ENCODE assay signal across 14 mouse cellular contexts in the genomic region with DNA sequence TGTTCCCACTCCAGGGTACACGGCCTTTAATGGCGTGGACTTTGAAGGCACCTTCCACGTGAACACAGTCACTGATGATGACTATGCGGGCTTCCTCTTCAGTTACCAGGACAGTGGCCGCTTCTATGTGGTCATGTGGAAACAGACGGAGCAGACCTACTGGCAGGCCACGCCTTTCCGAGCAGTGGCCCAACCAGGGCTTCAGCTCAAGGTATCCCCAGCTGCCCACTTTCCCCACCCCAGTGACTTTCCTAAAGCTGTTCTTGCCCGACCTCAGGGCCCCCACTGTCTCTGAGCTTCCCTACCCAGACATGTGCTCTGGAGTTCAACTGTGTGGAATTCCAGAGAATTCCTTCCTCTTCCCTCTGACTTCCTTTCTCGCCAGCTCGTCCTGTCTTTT. TPM values are rescaled to one million over a fixed set of nuclear protein-coding genes. Genes with fewer than 3 reads are reported as not detected.
DNase-seq lines count a peak whose midpoint lies in the region; ATAC-seq and TF ChIP-seq lines count a peak whose summit lies in the region.
"Had no signal": no experiment of that assay in that cellular context is flagged by ENCODE, and none has a peak within 500 bp of the region (broad histone marks: within the 10 kb centered on the region; RNA-seq: fewer than 3 reads in every experiment).

No protein-coding gene starts in this region.

- H3K27ac ChIP-seq in layer of hippocampus, adult 2 months = peak overlapping the region; percentile 93
- H3K27ac ChIP-seq in embryonic facial prominence, embryonic 11.5 days (replicated peaks; ENCODE audit: low read depth, low read length) = peak overlapping the region; percentile 20; the same call in 1 of the 2 replicates
- peak overlapping the region; percentile 84 for H3K27ac ChIP-seq in hindbrain, embryonic 11.5 days (ENCODE audit: low read depth, low read length)
- H3K27ac ChIP-seq in midbrain, embryonic 16.5 days (ENCODE audit: low read length) = peak overlapping the region; percentile 90

- TF ChIP-seq CTCF in layer of hippocampus, adult 2 months (conservative IDR thresholded peaks at IDR 0.05) = no peak

- peak overlapping the region; percentile 39 for H3K4me2 ChIP-seq in embryonic facial prominence, embryonic 11.5 days (ENCODE audit: low read depth, low read length)
- peak overlapping the region; percentile 84 for H3K4me2 ChIP-seq in hindbrain, embryonic 11.5 days (replicated peaks; ENCODE audit: low read depth, low read length)
- H3K4me2 ChIP-seq in midbrain, embryonic 16.5 days (ENCODE audit: low read length) = peak overlapping the region; percentile 78
- H3K4me2 ChIP-seq: heart, embryonic 11.5 days had no signal

- no peak for ATAC-seq in embryonic facial prominence, embryonic 11.5 days (replicated peaks; ENCODE audit: insufficient number of reproducible peaks, low FRiP score, low TSS enrichment, low read depth)
- ATAC-seq in hindbrain, embryonic 11.5 days (ENCODE audit: low FRiP score) = no peak
- no peak for ATAC-seq in midbrain, embryonic 16.5 days
- ATAC-seq: inflammation-experienced regulatory T-cells, adult 6 months had no signal

- H3K4me3 ChIP-seq in layer of hippocampus, adult 2 months = peak overlapping the region; percentile 68
- peak overlapping the region; percentile 52; the same call in 1 of the 2 replicates for H3K4me3 ChIP-seq in embryonic facial prominence, embryonic 11.5 days (ENCODE audit: low read depth, low read length)
- H3K4me3 ChIP-seq in hindbrain, embryonic 11.5 days (ENCODE audit: low read depth, low read length) = peak overlapping the region; percentile 84
- peak overlapping the region; percentile 43 for H3K4me3 ChIP-seq in midbrain, embryonic 16.5 days (ENCODE audit: low read depth, low read length)
- H3K4me3 ChIP-seq: myocyte had no signal

- peaks cover 6% of the 10 kb centered on the region for H3K4me1 ChIP-seq in embryonic facial prominence, embryonic 11.5 days (ENCODE audit: control insufficient read depth, insufficient read depth, low read length)
- peaks cover 18% of the 10 kb centered on the region for H3K4me1 ChIP-seq in hindbrain, embryonic 11.5 days (replicated peaks; ENCODE audit: control insufficient read depth, insufficient read depth, low read length)
- peaks cover 47% of the 10 kb centered on the region for H3K4me1 ChIP-seq in midbrain, embryonic 16.5 days (ENCODE audit: control insufficient read depth, insufficient read depth, low read length)

- no peaks in the 10 kb centered on the region; the same call in 1 of the 2 replicates for H3K36me3 ChIP-seq in embryonic facial prominence, embryonic 11.5 days (replicated peaks; ENCODE audit: control insufficient read depth, insufficient read depth, low read depth, low read length)
- peaks cover 4% of the 10 kb centered on the region; the same call in 1 of the 2 replicates for H3K36me3 ChIP-seq in hindbrain, embryonic 11.5 days (ENCODE audit: control insufficient read depth, insufficient read depth, low read length)
- H3K36me3 ChIP-seq in midbrain, embryonic 16.5 days (ENCODE audit: control insufficient read depth, insufficient read depth, low read length) = no peaks in the 10 kb centered on the region
- H3K36me3 ChIP-seq: G1E had no signal

- no peaks in the 10 kb centered on the region for H3K27me3 ChIP-seq in embryonic facial prominence, embryonic 11.5 days (ENCODE audit: control insufficient read depth, insufficient read depth, low read length)
- H3K27me3 ChIP-seq in hindbrain, embryonic 11.5 days (ENCODE audit: control insufficient read depth, insufficient read depth, low read length) = 0 out of 2 replicates have a peak, but pooled peaks cover 2% of the 10 kb centered on the region
- H3K27me3 ChIP-seq in midbrain, embryonic 16.5 days (ENCODE audit: control insufficient read depth, insufficient read depth, low read depth, low read length) = no peaks in the 10 kb centered on the region

- no peaks in the 10 kb centered on the region for H3K9me3 ChIP-seq in embryonic facial prominence, embryonic 11.5 days (replicated peaks; ENCODE audit: control insufficient read depth, low read length)
- no peaks in the 10 kb centered on the region for H3K9me3 ChIP-seq in hindbrain, embryonic 11.5 days (ENCODE audit: control insufficient read depth, low read length)
- H3K9me3 ChIP-seq in midbrain, embryonic 16.5 days (replicated peaks; ENCODE audit: control insufficient read depth, low read length, poor library complexity, severe bottlenecking) = no peaks in the 10 kb centered on the region
- H3K9me3 ChIP-seq: G1E had no signal

- 72% methylated on average over 11 of the region's 11 CpGs for WGBS in embryonic facial prominence, embryonic 11.5 days
- WGBS in hindbrain, embryonic 11.5 days = 46% methylated on average over 11 of the region's 11 CpGs
- WGBS in midbrain, embryonic 16.5 days = 20% methylated on average over 11 of the region's 11 CpGs

- DNase-seq in layer of hippocampus, adult 2 months (ENCODE audit: low spot score in 2 of 2) = no peak
- no peak for DNase-seq in layer of hippocampus, adult 11-12 months (ENCODE audit: low spot score)
- DNase-seq in embryonic facial prominence, embryonic 11.5 days (ENCODE audit: low spot score) = no peak
- DNase-seq in hindbrain, embryonic 11.5 days (ENCODE audit: low spot score) = peak; percentile 34
- DNase-seq in frontal cortex, postnatal 14 days (ENCODE audit: low spot score in 2 of 2) = no peak
- no peak for DNase-seq in T-cell, adult 2 months (ENCODE audit: low spot score)
- no peak for DNase-seq in thymus, adult 18-20 months
- DNase-seq: left cerebral cortex, postnatal 4 days; right cerebral cortex, postnatal 14 days had no signal

- peak overlapping the region; percentile 54; the same call in 1 of the 2 replicates for H3K9ac ChIP-seq in embryonic facial prominence, embryonic 11.5 days (replicated peaks; ENCODE audit: low read length)
- peak overlapping the region; percentile 83 for H3K9ac ChIP-seq in hindbrain, embryonic 11.5 days (ENCODE audit: low read depth, low read length)
- peak overlapping the region; percentile 69 for H3K9ac ChIP-seq in midbrain, embryonic 16.5 days (ENCODE audit: low read depth, low read length)

RNA-seq across cellular contexts. Expression of a gene that starts 2.1 kb away (rescaled TPM):
- 100 to 1,000 TPM; 100 to 102 TPM for total RNA-seq in layer of hippocampus, adult 2 months (2021)
- 208 and 225 TPM in 2 replicates for polyA plus RNA-seq in embryonic facial prominence, embryonic 11.5 days (2014; fragmentation: Nextera tagmentation; extraction: Ambion mirVana)
- polyA plus RNA-seq in hindbrain, embryonic 11.5 days (2014; fragmentation: Nextera tagmentation; extraction: Ambion mirVana) = 180 and 181 TPM in 2 replicates
- polyA plus RNA-seq in midbrain, embryonic 16.5 days (2015; fragmentation: Nextera tagmentation; extraction: Ambion mirVana) = 145 and 150 TPM in 2 replicates

RNA-seq across cellular contexts. Expression of a gene that starts 4.1 kb away (rescaled TPM):
- 1 to 10 TPM in 1 of 2 experiments, under 1 TPM in 1; 0.31 to 1.3 TPM for total RNA-seq in layer of hippocampus, adult 2 months (2021)
- 0.90 and 1.3 TPM in 2 replicates for polyA plus RNA-seq in embryonic facial prominence, embryonic 11.5 days (2014; fragmentation: Nextera tagmentation; extraction: Ambion mirVana)
- 1.4 and 2.1 TPM in 2 replicates for polyA plus RNA-seq in hindbrain, embryonic 11.5 days (2014; fragmentation: Nextera tagmentation; extraction: Ambion mirVana)
- polyA plus RNA-seq in midbrain, embryonic 16.5 days (2015; fragmentation: Nextera tagmentation; extraction: Ambion mirVana) = 0.57 and 1.5 TPM in 2 replicates
- polyA plus RNA-seq: G1E had no signal

RNA-seq across cellular contexts. Expression of a gene that starts 9.8 kb away (rescaled TPM):
- total RNA-seq in layer of hippocampus, adult 2 months (2021) = 10 to 100 TPM; 42.6 to 43.8 TPM
- 24.4 and 26.0 TPM in 2 replicates for polyA plus RNA-seq in embryonic facial prominence, embryonic 11.5 days (2014; fragmentation: Nextera tagmentation; extraction: Ambion mirVana)
- 40.9 and 44.5 TPM in 2 replicates for polyA plus RNA-seq in hindbrain, embryonic 11.5 days (2014; fragmentation: Nextera tagmentation; extraction: Ambion mirVana)
- polyA plus RNA-seq in midbrain, embryonic 16.5 days (2015; fragmentation: Nextera tagmentation; extraction: Ambion mirVana) = 52.2 and 53.6 TPM in 2 replicates

RNA-seq across cellular contexts. Expression of a gene that starts 21.0 kb away (rescaled TPM):
- 10 to 100 TPM; 75.8 to 80.5 TPM for total RNA-seq in layer of hippocampus, adult 2 months (2021)
- 287 and 288 TPM in 2 replicates for polyA plus RNA-seq in embryonic facial prominence, embryonic 11.5 days (2014; fragmentation: Nextera tagmentation; extraction: Ambion mirVana)
- 276 and 289 TPM in 2 replicates for polyA plus RNA-seq in hindbrain, embryonic 11.5 days (2014; fragmentation: Nextera tagmentation; extraction: Ambion mirVana)
- polyA plus RNA-seq in midbrain, embryonic 16.5 days (2015; fragmentation: Nextera tagmentation; extraction: Ambion mirVana) = 195 TPM in 2 replicates

RNA-seq across cellular contexts. Expression of a gene that starts 21.3 kb away (rescaled TPM):
- 10 to 100 TPM; 89.1 to 92.8 TPM for total RNA-seq in layer of hippocampus, adult 2 months (2021)
- 3.0 and 4.5 TPM in 2 replicates for polyA plus RNA-seq in embryonic facial prominence, embryonic 11.5 days (2014; fragmentation: Nextera tagmentation; extraction: Ambion mirVana)
- 9.5 and 9.7 TPM in 2 replicates for polyA plus RNA-seq in hindbrain, embryonic 11.5 days (2014; fragmentation: Nextera tagmentation; extraction: Ambion mirVana)
- 90.3 and 91.2 TPM in 2 replicates for polyA plus RNA-seq in midbrain, embryonic 16.5 days (2015; fragmentation: Nextera tagmentation; extraction: Ambion mirVana)

Comparison
In these comparisons a context has a peak if more than half of its experiments do, and no peak if none do; other contexts are left out.
1. H3K27ac ChIP-seq: peak in every context shown above with its lines; median percentile 93 in layer of hippocampus, adult 2 months; 90 in midbrain, embryonic 16.5 days; 84 in hindbrain, embryonic 11.5 days; 20 in embryonic facial prominence, embryonic 11.5 days.